Mouse (Mus musculus): ENCODE data around the gene Slc35c1. TPM values are rescaled to one million over a fixed set of nuclear protein-coding genes. Genes with fewer than 3 reads are reported as not detected.

Gene Slc35c1
- polyA plus RNA-seq, 1 experiment from 2014 or later = 21.6 TPM

- WGBS = 64% methylated on average over 10 of the region's 10 CpGs
- H3K36me3 ChIP-seq (ENCODE audit: insufficient read depth, low read length) = peaks cover 61% of the 10 kb centered on the region
Measured at GRCm38 (mm10) chr2:92422388-92423135, 37.8 kb downstream of the Slc35c1 start.

DNA sequence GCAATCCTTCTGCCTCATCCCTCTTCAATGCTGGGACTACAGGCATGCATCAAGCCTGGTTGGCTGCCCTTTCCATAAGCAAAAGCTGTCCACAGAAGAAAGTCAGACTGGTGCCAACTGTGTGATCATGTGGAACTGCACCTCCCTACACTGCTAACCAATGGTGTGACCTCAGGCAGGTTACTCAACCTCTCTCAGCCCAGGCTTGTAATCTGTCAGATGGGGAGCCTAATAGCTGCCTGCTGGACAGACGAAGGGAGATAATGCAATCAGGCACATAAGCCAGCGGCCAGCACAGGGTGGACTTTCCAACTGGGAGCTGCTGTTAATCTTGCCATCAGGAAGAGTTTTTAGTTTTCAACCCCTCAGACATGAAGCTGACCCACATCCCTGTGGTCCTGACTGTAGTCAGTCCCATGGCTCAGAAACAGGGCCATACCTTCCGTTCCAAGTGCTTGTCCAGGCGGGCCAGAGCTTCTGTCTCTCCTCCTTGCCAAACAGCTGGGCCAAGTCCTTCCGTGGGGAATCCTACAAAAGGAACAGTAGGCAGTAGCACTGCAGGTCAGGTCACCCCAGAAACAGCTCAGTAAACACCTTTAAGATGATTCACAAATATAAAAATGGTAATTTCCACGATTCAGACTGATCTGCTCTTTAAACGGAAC lies 38.5 kb downstream of the Slc35c1 start:
- H3K9me3 ChIP-seq (ENCODE audit: low read length) = no peaks in the 10 kb centered on the region
- H3K4me3 ChIP-seq (ENCODE audit: low read length) = no peak overlapping the region
- peaks cover 4% of the 10 kb centered on the region; the same call in 1 of the 2 replicates for H3K4me1 ChIP-seq (ENCODE audit: insufficient read depth, low read length)
- no peaks in the 10 kb centered on the region for H3K27me3 ChIP-seq (ENCODE audit: insufficient read depth, low read length)
- no peak overlapping the region for H3K4me2 ChIP-seq (replicated peaks; ENCODE audit: low read depth, low read length)
- H3K36me3 ChIP-seq (ENCODE audit: insufficient read depth, low read length) = peaks cover 62% of the 10 kb centered on the region
- no peak overlapping the region for H3K9ac ChIP-seq (replicated peaks; ENCODE audit: low read length)
- H3K27ac ChIP-seq (ENCODE audit: low read length) = no peak overlapping the region
- ATAC-seq (ENCODE audit: low FRiP score, low TSS enrichment) = no peak
- WGBS = 90% methylated on average over 7 of the region's 7 CpGs

More at GRCm38 (mm10) chr2:92422388-92423135, 37.8 kb downstream of the Slc35c1 start:
- no peaks in the 10 kb centered on the region for H3K9me3 ChIP-seq (ENCODE audit: low read length)
- peaks cover 8% of the 10 kb centered on the region; the same call in 1 of the 2 replicates for H3K4me1 ChIP-seq (ENCODE audit: insufficient read depth, low read length)
- H3K27me3 ChIP-seq (ENCODE audit: insufficient read depth, low read length) = no peaks in the 10 kb centered on the region
- ATAC-seq (ENCODE audit: low FRiP score, low TSS enrichment) = no peak
- no peak overlapping the region for H3K4me3 ChIP-seq (ENCODE audit: low read length)
- H3K4me2 ChIP-seq (replicated peaks; ENCODE audit: low read depth, low read length) = no peak overlapping the region
- no peak overlapping the region for H3K27ac ChIP-seq (ENCODE audit: low read length)
- no peak overlapping the region for H3K9ac ChIP-seq (replicated peaks; ENCODE audit: low read length)

DNA sequence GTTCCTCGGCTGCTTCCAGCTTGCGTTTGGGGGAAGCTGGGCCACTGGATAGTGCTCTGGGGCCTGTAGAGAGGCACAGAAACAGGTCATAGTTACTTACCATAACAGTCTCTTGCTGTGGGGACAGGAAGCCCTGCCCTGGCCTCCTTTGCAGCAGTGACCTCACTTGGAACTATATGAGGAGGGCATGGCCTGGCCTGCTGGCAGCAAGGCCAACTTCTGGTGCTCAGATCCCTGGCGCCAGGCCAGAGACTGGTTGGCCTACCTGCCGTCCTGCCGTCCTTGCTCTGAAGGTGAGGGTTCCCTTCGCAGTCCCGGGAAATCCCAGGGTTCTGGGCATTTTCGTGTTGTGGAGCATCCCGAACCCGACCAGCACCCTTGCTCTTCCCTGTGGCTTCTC lies 48.6 kb downstream of the Slc35c1 start:
- H3K4me2 ChIP-seq (replicated peaks; ENCODE audit: low read depth, low read length) = no peak overlapping the region
- no peaks in the 10 kb centered on the region for H3K9me3 ChIP-seq (ENCODE audit: low read length)
- H3K9ac ChIP-seq (replicated peaks; ENCODE audit: low read length) = no peak overlapping the region
- no peak overlapping the region for H3K27ac ChIP-seq (ENCODE audit: low read length)
- no peak overlapping the region for H3K4me3 ChIP-seq (ENCODE audit: low read length)
- WGBS = 90% methylated on average over 10 of the region's 10 CpGs
- H3K4me1 ChIP-seq (ENCODE audit: insufficient read depth, low read length) = no peaks in the 10 kb centered on the region
- no peak for ATAC-seq (ENCODE audit: low FRiP score, low TSS enrichment)
- no peaks in the 10 kb centered on the region for H3K27me3 ChIP-seq (ENCODE audit: insufficient read depth, low read length)
- H3K36me3 ChIP-seq (ENCODE audit: insufficient read depth, low read length) = peaks cover 75% of the 10 kb centered on the region

- Histone ChIP-seq H3K36me3 (ENCODE audit: insufficient read depth, low read length) (peaks cover 59% of the 10 kb centered on the region), H3K4me2 (replicated peaks; ENCODE audit: low read depth, low read length) (no peak overlapping the region), H3K4me3 (ENCODE audit: low read length) (no peak overlapping the region), H3K9ac (replicated peaks; ENCODE audit: low read length) (no peak overlapping the region), H3K27me3 (ENCODE audit: insufficient read depth, low read length) (no peaks in the 10 kb centered on the region), H3K4me1 (ENCODE audit: insufficient read depth, low read length) (no peaks in the 10 kb centered on the region), H3K9me3 (ENCODE audit: low read length) (no peaks in the 10 kb centered on the region), H3K27ac (ENCODE audit: low read length) (no peak overlapping the region)
- WGBS = 84% methylated on average over 18 of the region's 18 CpGs
- ATAC-seq (ENCODE audit: low FRiP score, low TSS enrichment) = 0 out of 2 replicates have a peak, but pooled peaks have one; percentile 39
Measured at GRCm38 (mm10) chr2:92408309-92409045, 51.9 kb downstream of the Slc35c1 start.

GRCm38 (mm10) chr2:92405687-92406086 lies 54.7 kb downstream of the Slc35c1 start:
- Histone ChIP-seq H3K9me3 (ENCODE audit: low read length) (no peaks in the 10 kb centered on the region), H3K27me3 (ENCODE audit: insufficient read depth, low read length) (no peaks in the 10 kb centered on the region), H3K27ac (ENCODE audit: low read length) (no peak overlapping the region), H3K4me2 (replicated peaks; ENCODE audit: low read depth, low read length) (no peak overlapping the region), H3K4me3 (ENCODE audit: low read length) (no peak overlapping the region), H3K9ac (replicated peaks; ENCODE audit: low read length) (no peak overlapping the region), H3K4me1 (ENCODE audit: insufficient read depth, low read length) (peaks cover 4% of the 10 kb centered on the region), H3K36me3 (ENCODE audit: insufficient read depth, low read length) (peaks cover 32% of the 10 kb centered on the region)
- 90% methylated on average over 7 of the region's 7 CpGs for WGBS
- ATAC-seq (ENCODE audit: low FRiP score, low TSS enrichment) = no peak

DNA sequence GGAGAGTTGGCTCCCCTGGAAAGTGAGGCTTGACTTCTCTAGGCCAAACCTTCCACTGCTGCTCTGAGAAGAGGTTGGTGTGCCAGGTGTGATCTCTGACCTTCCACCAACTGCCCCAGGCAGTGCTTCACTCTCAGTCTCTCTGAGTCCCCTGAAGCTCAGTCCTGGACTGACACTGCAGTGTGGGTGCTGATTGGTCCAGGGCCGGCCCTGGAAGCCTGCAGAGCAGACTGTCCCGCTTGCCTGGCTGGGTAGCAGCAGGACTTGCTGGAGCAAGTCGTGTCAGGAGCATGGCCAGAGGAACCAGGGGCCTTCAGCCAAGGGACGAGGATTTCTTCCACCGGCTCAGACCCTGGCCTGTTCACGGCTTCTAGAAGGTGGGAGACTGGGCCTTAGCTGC lies 55.6 kb downstream of the Slc35c1 start:
- Histone ChIP-seq H3K27ac (ENCODE audit: low read length) (no peak overlapping the region), H3K9me3 (ENCODE audit: low read length) (no peaks in the 10 kb centered on the region), H3K4me2 (replicated peaks; ENCODE audit: low read depth, low read length) (no peak overlapping the region), H3K36me3 (ENCODE audit: insufficient read depth, low read length) (peaks cover 23% of the 10 kb centered on the region), H3K4me3 (ENCODE audit: low read length) (no peak overlapping the region), H3K4me1 (ENCODE audit: insufficient read depth, low read length) (peaks cover 8% of the 10 kb centered on the region), H3K27me3 (ENCODE audit: insufficient read depth, low read length) (no peaks in the 10 kb centered on the region), H3K9ac (replicated peaks; ENCODE audit: low read length) (no peak overlapping the region)
- ATAC-seq (ENCODE audit: low FRiP score, low TSS enrichment) = no peak
- WGBS = 75% methylated on average over 6 of the region's 6 CpGs

GRCm38 (mm10) chr2:92403776-92404319 lies 56.5 kb downstream of the Slc35c1 start:
- peaks cover 14% of the 10 kb centered on the region for H3K36me3 ChIP-seq (ENCODE audit: insufficient read depth, low read length)
- no peak overlapping the region for H3K4me2 ChIP-seq (replicated peaks; ENCODE audit: low read depth, low read length)
- 97% methylated on average over 5 of the region's 5 CpGs for WGBS
- no peak overlapping the region for H3K27ac ChIP-seq (ENCODE audit: low read length)
- no peak overlapping the region for H3K9ac ChIP-seq (replicated peaks; ENCODE audit: low read length)
- H3K27me3 ChIP-seq (ENCODE audit: insufficient read depth, low read length) = no peaks in the 10 kb centered on the region
- no peak for ATAC-seq (ENCODE audit: low FRiP score, low TSS enrichment)
- H3K4me3 ChIP-seq (ENCODE audit: low read length) = no peak overlapping the region
- H3K9me3 ChIP-seq (ENCODE audit: low read length) = no peaks in the 10 kb centered on the region
- H3K4me1 ChIP-seq (ENCODE audit: insufficient read depth, low read length) = peaks cover 8% of the 10 kb centered on the region

Other genes with a start within 250 kb of the Slc35c1 start
- gene Pex16, start 85.9 kb downstream of the Slc35c1 start, polyA plus RNA-seq (2015; fragmentation: Nextera tagmentation; extraction: Ambion mirVana) = 29.8 and 35.7 TPM in 2 replicates
- 34.9 and 35.8 TPM in 2 replicates for gene Large2, start 85.7 kb downstream of the Slc35c1 start, polyA plus RNA-seq (2015; fragmentation: Nextera tagmentation; extraction: Ambion mirVana)
- 3.1 and 4.4 TPM in 2 replicates for gene 1700029I15Rik, start 78.0 kb downstream of the Slc35c1 start, polyA plus RNA-seq (2015; fragmentation: Nextera tagmentation; extraction: Ambion mirVana)
- gene Mapk8ip1, start 59.3 kb downstream of the Slc35c1 start, polyA plus RNA-seq (2015; fragmentation: Nextera tagmentation; extraction: Ambion mirVana) = 28.9 and 30.4 TPM in 2 replicates
- 21.7 and 24.5 TPM in 2 replicates for gene Cry2, start 26.5 kb downstream of the Slc35c1 start, polyA plus RNA-seq (2015; fragmentation: Nextera tagmentation; extraction: Ambion mirVana)
- 8.9 and 9.9 TPM in 2 replicates for gene Chst1, start 139.2 kb upstream of the Slc35c1 start, polyA plus RNA-seq (2015; fragmentation: Nextera tagmentation; extraction: Ambion mirVana)